Mouse (Mus musculus): ENCODE data around the gene Fosl1. TPM values are rescaled to one million over a fixed set of nuclear protein-coding genes. Genes with fewer than 3 reads are reported as not detected.
"Not testable (repeated sequence)": the region's sequence is repeated elsewhere in the genome, so short reads cannot be mapped to it uniquely, and the experiment has no call there.

The Fosl1 gene
- 2.1 TPM for polyA plus RNA-seq (2021)

GRCm38 (mm10) chr19:5447515-5448353 is at the start of gene Fosl1:
Gene Fosl1 (plus strand): TSS chr19:5447547.
- no peak for DNase-seq (ENCODE audit: low read depth, low spot score)
- no peak for TF ChIP-seq CTCF (IDR thresholded peaks at IDR 0.05)
- ChIA-PET POLR2A (interaction anchor here (1.2 to 2.8 kb wide), 5 partner anchors 9 to 22 kb away, joined by 3 to 16 read pairs (median 4); partner anchors contain the start of gene Ccdc85b), CTCF (interaction anchor here (1.1 to 7.2 kb wide), 3 partner anchors 9 to 16 kb away, joined by 3 to 64 read pairs (median 14); partner anchors contain the start of gene Ccdc85b)
- H3K27me3 ChIP-seq = no peaks in the 10 kb centered on the region
- peak; percentile 15 for ATAC-seq
- in situ Hi-C loops (cut with MboI; ENCODE audit: low pct_unique_long_range_greater_than_20kb) = no loop called here

GRCm38 (mm10) chr19:5401073-5401472 is 46.3 kb upstream of the Fosl1 start:
- ATAC-seq; in situ Hi-C loops (cut with MboI; ENCODE audit: low pct_unique_long_range_greater_than_20kb); H3K27me3 ChIP-seq; DNase-seq (ENCODE audit: low read depth, low spot score); POLR2A ChIA-PET: not testable (repeated sequence)
- CTCF ChIA-PET = interaction anchor here (0.8 kb wide), 1 partner anchor 8 kb away, joined by 4 read pairs; no protein-coding TSS in a partner anchor

GRCm38 (mm10) chr19:5402293-5402692 is 45.1 kb upstream of the Fosl1 start, which contains the start of gene Tsga10ip:
Gene Tsga10ip (minus strand): TSS chr19:5402526.
- in situ Hi-C loops (cut with MboI; ENCODE audit: low pct_unique_long_range_greater_than_20kb) = no loop called here
- CTCF ChIA-PET = interaction anchor here (0.9 kb wide), 1 partner anchor 8 kb away, joined by 3 read pairs; no protein-coding TSS in a partner anchor

GRCm38 (mm10) chr19:5405924-5406323 is 41.4 kb upstream of the Fosl1 start:
- no peak for ATAC-seq
- TF ChIP-seq CTCF (IDR thresholded peaks at IDR 0.05) = no peak
- in situ Hi-C loops (cut with MboI; ENCODE audit: low pct_unique_long_range_greater_than_20kb) = no loop called here
- no peaks in the 10 kb centered on the region for H3K27me3 ChIP-seq
- no peak for DNase-seq (ENCODE audit: low read depth, low spot score)
- ChIA-PET CTCF (no interaction called here), POLR2A (interaction anchor here (0.8 kb wide), 1 partner anchor 19 kb away, joined by 4 read pairs; the partner anchor contains the start of genes AI837181 and Drap1)

More at GRCm38 (mm10) chr19:5402293-5402692, 45.1 kb upstream of the Fosl1 start, which contains the start of gene Tsga10ip:
- H3K27me3 ChIP-seq = no peaks in the 10 kb centered on the region
- no peak for ATAC-seq
- no peak for TF ChIP-seq CTCF (IDR thresholded peaks at IDR 0.05)
- no peak for DNase-seq (ENCODE audit: low read depth, low spot score)
- POLR2A ChIA-PET = interaction anchor here (0.7 kb wide), 1 partner anchor 29 kb away, joined by 3 read pairs; no protein-coding TSS in a partner anchor

GRCm38 (mm10) chr19:5406531-5407126 is 40.7 kb upstream of the Fosl1 start:
- not testable (repeated sequence) for DNase-seq (ENCODE audit: low read depth, low spot score)

GRCm38 (mm10) chr19:5407133-5407532 is 40.2 kb upstream of the Fosl1 start:
- DNase-seq (ENCODE audit: low read depth, low spot score) = no peak
- CTCF ChIA-PET = interaction anchor here (0.8 to 1.8 kb wide), 4 partner anchors 11 to 24 kb away, joined by 3 to 6 read pairs (median 4); no protein-coding TSS in a partner anchor
- ATAC-seq = no peak
- TF ChIP-seq CTCF (IDR thresholded peaks at IDR 0.05) = peak; percentile 66
- in situ Hi-C loops (cut with MboI; ENCODE audit: low pct_unique_long_range_greater_than_20kb) = no loop called here
- POLR2A ChIA-PET = no interaction called here
- no peaks in the 10 kb centered on the region for H3K27me3 ChIP-seq

More at GRCm38 (mm10) chr19:5406531-5407126, 40.7 kb upstream of the Fosl1 start:
- ATAC-seq; POLR2A ChIA-PET; in situ Hi-C loops (cut with MboI; ENCODE audit: low pct_unique_long_range_greater_than_20kb); H3K27me3 ChIP-seq: not testable (repeated sequence)
- CTCF ChIA-PET = interaction anchor here (0.8 to 1.8 kb wide), 4 partner anchors 11 to 25 kb away, joined by 3 to 6 read pairs (median 4); no protein-coding TSS in a partner anchor

- ATAC-seq = no peak
- no peak for DNase-seq (ENCODE audit: low read depth, low spot score)
- no peak for TF ChIP-seq CTCF (IDR thresholded peaks at IDR 0.05)
Observed at GRCm38 (mm10) chr19:5408057-5409001, 39.0 kb upstream of the Fosl1 start.

GRCm38 (mm10) chr19:5409068-5409467 is 38.3 kb upstream of the Fosl1 start:
- CTCF ChIA-PET = interaction anchor here (0.8 to 1.0 kb wide), 2 partner anchors 10 to 20 kb away, joined by 3 to 4 read pairs; no protein-coding TSS in a partner anchor
- no peak for ATAC-seq

More at GRCm38 (mm10) chr19:5408057-5409001, 39.0 kb upstream of the Fosl1 start:
- CTCF ChIA-PET = interaction anchor here (0.8 to 1.8 kb wide), 3 partner anchors 11 to 21 kb away, joined by 3 to 6 read pairs (median 4); no protein-coding TSS in a partner anchor
- H3K27me3 ChIP-seq = no peaks in the 10 kb centered on the region
- in situ Hi-C loops (cut with MboI; ENCODE audit: low pct_unique_long_range_greater_than_20kb) = no loop called here
- POLR2A ChIA-PET = interaction anchor here (1.1 kb wide), 2 partner anchors 16 to 17 kb away, joined by 3 to 4 read pairs; no protein-coding TSS in a partner anchor

GRCm38 (mm10) chr19:5410641-5411040 is 36.7 kb upstream of the Fosl1 start:
- no peak for ATAC-seq
- in situ Hi-C loops (cut with MboI; ENCODE audit: low pct_unique_long_range_greater_than_20kb) = no loop called here
- POLR2A ChIA-PET = no interaction called here
- CTCF ChIA-PET = interaction anchor here (0.9 to 1.4 kb wide), 2 partner anchors 9 to 10 kb away, joined by 3 to 4 read pairs; partner anchors contain the start of gene Tsga10ip
- no peaks in the 10 kb centered on the region for H3K27me3 ChIP-seq
- no peak for TF ChIP-seq CTCF (IDR thresholded peaks at IDR 0.05)
- DNase-seq (ENCODE audit: low read depth, low spot score) = no peak

More at GRCm38 (mm10) chr19:5409068-5409467, 38.3 kb upstream of the Fosl1 start:
- DNase-seq (ENCODE audit: low read depth, low spot score) = no peak
- POLR2A ChIA-PET = interaction anchor here (0.8 to 1.1 kb wide), 3 partner anchors 13 to 17 kb away, joined by 3 to 4 read pairs (median 3); no protein-coding TSS in a partner anchor
- no peak for TF ChIP-seq CTCF (IDR thresholded peaks at IDR 0.05)
- in situ Hi-C loops (cut with MboI; ENCODE audit: low pct_unique_long_range_greater_than_20kb) = no loop called here
- H3K27me3 ChIP-seq = no peaks in the 10 kb centered on the region
